ENCODE assay signal across 28 mouse cellular contexts in genomic region chr3:53454561-53454960, GRCm38 (mm10). TPM values are rescaled to one million over a fixed set of nuclear protein-coding genes. Genes with fewer than 3 reads are reported as not detected.
"Had no signal": no experiment of that assay in that cellular context is flagged by ENCODE, and none has a peak within 500 bp of the region (broad histone marks: within the 10 kb centered on the region; RNA-seq: fewer than 3 reads in every experiment).

No protein-coding gene starts in this region.

- H3K4me1 ChIP-seq: kidney, embryonic 15.5 days; limb, embryonic 12.5 days; limb, embryonic 15.5 days; liver, embryonic 13.5 days; neural tube, embryonic 12.5 days; neural tube, embryonic 15.5 days had no signal

- H3K27ac ChIP-seq: kidney, embryonic 15.5 days; left cerebral cortex, adult 2 months; limb, embryonic 12.5 days; limb, embryonic 15.5 days; liver, embryonic 13.5 days; neural tube, embryonic 12.5 days; neural tube, embryonic 15.5 days had no signal

- H3K9ac ChIP-seq: kidney, embryonic 15.5 days; limb, embryonic 12.5 days; limb, embryonic 15.5 days; liver, embryonic 13.5 days; neural tube, embryonic 12.5 days; neural tube, embryonic 15.5 days had no signal

- H3K4me2 ChIP-seq: kidney, embryonic 15.5 days; limb, embryonic 12.5 days; limb, embryonic 15.5 days; liver, embryonic 13.5 days; midbrain, embryonic 11.5 days; neural tube, embryonic 12.5 days; neural tube, embryonic 15.5 days had no signal

- H3K4me3 ChIP-seq: kidney, embryonic 15.5 days; left cerebral cortex, adult 2 months; limb, embryonic 12.5 days; limb, embryonic 15.5 days; liver, embryonic 13.5 days; neural tube, embryonic 12.5 days; neural tube, embryonic 15.5 days had no signal

- DNase-seq: kidney, adult 11 months; kidney, adult 8-10 months; kidney, postnatal 10 days; kidney, postnatal 36 days; layer of hippocampus, postnatal 36 days; left cerebral cortex, postnatal 4 days; liver, embryonic 13.5 days; lung, adult 2 months; lung, postnatal 14 days; lung, postnatal 4 days; midbrain, embryonic 14.5 days; retina, postnatal 1 day; thymus, adult 2 months; thymus, postnatal 14 days; thymus, postnatal 4 days had no signal

- H3K9me3 ChIP-seq: kidney, embryonic 15.5 days; limb, embryonic 12.5 days; limb, embryonic 15.5 days; liver, embryonic 13.5 days; neural tube, embryonic 12.5 days; neural tube, embryonic 15.5 days had no signal

- H3K27me3 ChIP-seq: kidney, embryonic 15.5 days; limb, embryonic 12.5 days; limb, embryonic 15.5 days; liver, embryonic 13.5 days; neural tube, embryonic 12.5 days; neural tube, embryonic 15.5 days had no signal

RNA-seq across cellular contexts. Expression of gene Stoml3, which starts 33.9 kb away (rescaled TPM):
- total RNA-seq: left cerebral cortex, adult 2 months; left cerebral cortex, postnatal 14 days; left cerebral cortex, postnatal 4 days; megakaryocyte progenitor cell, adult 5-6 weeks; megakaryocyte-erythroid progenitor cell, adult 5-6 weeks had no signal
- polyA plus RNA-seq: limb, embryonic 12.5 days; liver, embryonic 13.5 days; liver, embryonic 16.5 days; lung, embryonic 16.5 days; midbrain, embryonic 11.5 days; midbrain, embryonic 14.5 days; stomach, embryonic 14.5 days had no signal
